Mouse (Mus musculus) ES-E14 (cell line): ENCODE data around the gene Stk11ip.

Experiments
- CHD2 ChIP-seq: IDR thresholded peaks from 2 replicates; pipeline ENCODE4 v1.6.1; 2014; ENCODE audit warnings: mild to moderate bottlenecking, low read depth, low read length, inconsistent platforms
- HCFC1 ChIP-seq: IDR thresholded peaks from 2 replicates; pipeline ENCODE4 v1.6.1; 2012; ENCODE audit warnings: low read length, inconsistent platforms, borderline replicate concordance; ENCODE audit not compliant: insufficient read depth
- ZC3H11A ChIP-seq: IDR thresholded peaks from 2 replicates; pipeline ENCODE4 v1.6.1; 2012; ENCODE audit warnings: low read depth, mild to moderate bottlenecking, inconsistent platforms, low read length, borderline replicate concordance
- ZNF384 ChIP-seq: IDR thresholded peaks from 2 replicates; pipeline ENCODE4 v1.6.1; 2012; ENCODE audit warnings: low read depth, low read length, inconsistent platforms

DNA sequence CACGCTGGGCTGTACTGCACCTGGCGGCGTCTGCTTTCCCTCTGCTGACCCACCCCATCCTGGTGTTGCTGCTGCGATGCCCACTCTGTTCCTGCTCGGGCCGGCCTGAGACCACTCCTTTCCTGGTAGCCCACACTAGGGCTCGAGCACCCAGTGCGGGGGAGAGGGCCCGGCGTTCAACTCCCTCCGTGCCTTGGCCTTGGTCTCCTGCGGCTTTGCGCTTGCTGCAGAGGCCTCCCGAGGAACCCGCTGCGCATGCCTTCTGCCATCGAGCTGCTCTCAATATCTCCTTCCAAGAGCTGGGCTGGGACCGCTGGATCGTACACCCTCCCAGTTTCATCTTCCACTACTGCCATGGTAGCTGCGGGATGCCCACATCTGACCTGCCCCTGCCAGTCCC is 11.7 kb upstream of the Stk11ip start:
- TF ChIP-seq CHD2 = no peak
- no peak for TF ChIP-seq HCFC1
- TF ChIP-seq ZNF384 = no peak
- TF ChIP-seq ZC3H11A = no peak
